ENCODE assay signal across 8 mouse cellular contexts in the genomic region with DNA sequence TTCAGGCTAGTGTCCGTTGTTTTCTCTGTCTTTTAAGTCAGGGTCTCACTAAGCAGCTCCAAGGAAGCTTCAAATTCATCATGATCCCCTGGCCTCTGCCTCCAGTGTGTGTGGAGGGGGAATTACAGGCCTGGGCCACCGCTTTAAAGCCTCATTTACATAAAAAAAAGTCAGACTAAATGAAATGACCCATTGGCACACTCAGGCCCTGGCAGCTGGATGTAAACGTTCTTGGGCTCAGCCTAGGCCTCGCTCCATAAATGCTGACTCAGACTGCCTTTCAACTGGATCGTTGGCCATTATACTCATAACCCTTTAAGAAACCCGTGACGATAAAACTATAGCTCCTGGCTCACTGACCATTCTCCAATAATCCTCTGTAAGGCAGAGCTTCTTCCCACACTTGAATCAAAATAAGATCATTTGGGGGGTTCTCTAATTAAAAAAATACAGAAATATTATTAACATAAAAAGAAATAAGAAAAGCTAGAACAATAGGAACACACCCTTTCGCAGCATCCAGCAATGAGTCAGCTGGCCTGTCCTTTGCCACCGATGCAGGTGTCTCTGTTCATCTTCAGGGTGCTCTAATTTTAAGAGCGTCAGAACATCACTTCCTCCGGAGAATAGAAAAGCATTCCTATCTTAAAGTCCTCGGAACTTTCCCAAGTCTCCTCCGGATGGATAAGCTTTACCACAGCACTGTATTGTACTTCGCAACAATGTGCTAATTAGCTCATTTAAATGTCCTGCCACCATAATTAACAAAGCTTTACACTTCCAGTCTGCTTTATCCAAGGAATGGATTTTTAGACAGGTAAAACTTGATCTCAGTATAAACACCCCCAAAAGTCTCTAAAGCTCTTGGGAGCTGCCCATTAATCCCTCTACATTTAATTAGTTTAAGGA. TPM values are rescaled to one million over a fixed set of nuclear protein-coding genes. Genes with fewer than 3 reads are reported as not detected.
A peak's percentile ranks its signal among the peaks of the same experiment; 100 is the strongest.
DNase-seq lines count a peak whose midpoint lies in the region; ATAC-seq and TF ChIP-seq lines count a peak whose summit lies in the region.

No protein-coding gene starts in this region.

- H3K4me1 ChIP-seq in bone marrow macrophage, adult 2 months (ENCODE audit: control insufficient read depth, insufficient read depth, low read length): peaks cover 12% of the 10 kb centered on the region
- H3K4me1 ChIP-seq in heart, postnatal 0 days (ENCODE audit: control insufficient read depth, insufficient read depth): peaks cover 17% of the 10 kb centered on the region
- H3K4me1 ChIP-seq in liver, embryonic 16.5 days (ENCODE audit: control insufficient read depth, low read depth, low read length): peaks cover 13% of the 10 kb centered on the region

- no peaks in the 10 kb centered on the region for H3K27me3 ChIP-seq in heart, postnatal 0 days (ENCODE audit: control insufficient read depth, insufficient read depth, low read length)
- H3K27me3 ChIP-seq in liver, embryonic 16.5 days (ENCODE audit: control insufficient read depth, insufficient read depth, low read depth, low read length): no peaks in the 10 kb centered on the region

- peak overlapping the region; percentile 99 for H3K9ac ChIP-seq in heart, postnatal 0 days (replicated peaks; ENCODE audit: low read depth, low read length)
- peak overlapping the region; percentile 92 for H3K9ac ChIP-seq in liver, embryonic 16.5 days (ENCODE audit: low read depth, low read length)

- no peak for TF ChIP-seq CTCF in left cerebral cortex, adult 2 months (IDR thresholded peaks at IDR 0.05)
- no peak for TF ChIP-seq CTCF in bone marrow macrophage, adult 2 months (IDR thresholded peaks at IDR 0.05; ENCODE audit: low read depth, low read length)
- TF ChIP-seq CTCF in heart, postnatal 0 days (IDR thresholded peaks at IDR 0.05; ENCODE audit: low read depth): no peak

- intact Hi-C loops in left cerebral cortex, adult 2 months (cut with DNase I): loop anchor here (2.0 kb wide), 1 partner anchor 45 kb away; a partner anchor contains a TSS
- intact Hi-C loops in left cerebral cortex, postnatal 25 days (cut with DNase I): no loop called here
- intact Hi-C loops in gastrocnemius, postnatal 14 days (cut with DNase I; ENCODE audit: low total_unique reads): no loop called here

- H3K4me3 ChIP-seq in left cerebral cortex, adult 2 months: peak overlapping the region; percentile 77
- peak overlapping the region; percentile 82 for H3K4me3 ChIP-seq in bone marrow macrophage, adult 2 months (ENCODE audit: insufficient read depth, low read length)
- H3K4me3 ChIP-seq in heart, postnatal 0 days (ENCODE audit: low read depth, low read length): peak overlapping the region; percentile 99
- H3K4me3 ChIP-seq in liver, embryonic 16.5 days (ENCODE audit: low read depth, low read length): peak overlapping the region; percentile 92

- TF ChIP-seq EP300 in heart, postnatal 0 days (IDR thresholded peaks at IDR 0.05; ENCODE audit: low read depth): no peak

- 0 out of 2 replicates have a peak, but pooled peaks cover 4% of the 10 kb centered on the region for H3K9me3 ChIP-seq in heart, postnatal 0 days (replicated peaks; ENCODE audit: control insufficient read depth, low read length)
- no peaks in the 10 kb centered on the region for H3K9me3 ChIP-seq in liver, embryonic 16.5 days (replicated peaks; ENCODE audit: control insufficient read depth, low read length)

- no peak for ATAC-seq in heart, postnatal 0 days (ENCODE audit: insufficient read depth, low read depth)
- ATAC-seq in liver, embryonic 16.5 days (ENCODE audit: low read depth): no peak

- H3K4me2 ChIP-seq in heart, postnatal 0 days (ENCODE audit: low read depth, low read length): peak overlapping the region; percentile 69
- peak overlapping the region; percentile 80 for H3K4me2 ChIP-seq in liver, embryonic 16.5 days (ENCODE audit: low read depth, low read length)

- 14% methylated on average over 14 of the region's 14 CpGs for WGBS in heart, postnatal 0 days
- WGBS in liver, embryonic 16.5 days (ENCODE audit: insufficient replicate concordance): 36% methylated on average over 14 of the region's 14 CpGs

- H3K36me3 ChIP-seq in heart, postnatal 0 days (replicated peaks; ENCODE audit: control insufficient read depth, insufficient read depth, low read length): peaks cover 26% of the 10 kb centered on the region
- peaks cover 12% of the 10 kb centered on the region for H3K36me3 ChIP-seq in liver, embryonic 16.5 days (ENCODE audit: control insufficient read depth, insufficient read depth)

- no peak for DNase-seq in left cerebral cortex, adult 2 months (ENCODE audit: extremely low spot score in 1 of 2, low spot score in 2 of 2)
- DNase-seq in left cerebral cortex, postnatal 25 days (ENCODE audit: low spot score in 2 of 2): no peak
- DNase-seq in heart, postnatal 0 days (ENCODE audit: low spot score): no peak
- DNase-seq in right cerebral cortex, adult 18-20 months: no peak
- DNase-seq in gastrocnemius, postnatal 14 days: no peak
- no peak for DNase-seq in gastrocnemius, postnatal 10 days

- peak overlapping the region; percentile 84; the same call in 1 of the 2 replicates for H3K27ac ChIP-seq in left cerebral cortex, adult 2 months
- H3K27ac ChIP-seq in bone marrow macrophage, adult 2 months (ENCODE audit: insufficient read depth, low read depth, low read length): peak overlapping the region; percentile 77
- H3K27ac ChIP-seq in heart, postnatal 0 days (ENCODE audit: low read depth): peak overlapping the region; percentile 100
- peak overlapping the region; percentile 95 for H3K27ac ChIP-seq in liver, embryonic 16.5 days (ENCODE audit: low read length)

- TF ChIP-seq POLR2A in bone marrow macrophage, adult 2 months (IDR thresholded peaks at IDR 0.05; ENCODE audit: borderline replicate concordance, low read depth, low read length): no peak

RNA-seq across cellular contexts. Expression of a gene that starts 1.1 kb away (rescaled TPM):
- 10 to 100 TPM; 28.8 to 32.4 TPM for total RNA-seq in left cerebral cortex, adult 2 months (2021)
- total RNA-seq in left cerebral cortex, postnatal 25 days (2021): 10 to 100 TPM; 27.5 to 27.7 TPM
- 55.7 and 58.6 TPM in 2 replicates for polyA plus RNA-seq in bone marrow macrophage, adult 2 months (2012; ENCODE audit: insufficient read depth, insufficient read length, missing spikeins)
- 144 and 267 TPM in 2 replicates for total RNA-seq in heart, postnatal 0 days (2014; rRNA removed; ENCODE audit: low replicate concordance)
- 1,733 and 1,796 TPM in 2 replicates for polyA plus RNA-seq in heart, postnatal 0 days (2015; fragmentation: Nextera tagmentation; extraction: Ambion mirVana)
- 175 and 181 TPM in 2 replicates for polyA plus RNA-seq in liver, embryonic 16.5 days (2015; fragmentation: Nextera tagmentation; extraction: Ambion mirVana)
- 100 to 1,000 TPM; 267 to 388 TPM for total RNA-seq in gastrocnemius, postnatal 14 days (2021)
- total RNA-seq in gastrocnemius, postnatal 10 days (2021): 100 to 1,000 TPM; 339 to 357 TPM

RNA-seq across cellular contexts. Expression of a gene that starts 44.7 kb away (rescaled TPM):
- 10 to 100 TPM; 17.2 to 19.5 TPM for total RNA-seq in left cerebral cortex, adult 2 months (2021)
- total RNA-seq in left cerebral cortex, postnatal 25 days (2021): 10 to 100 TPM; 12.5 to 15.9 TPM
- polyA plus RNA-seq in bone marrow macrophage, adult 2 months (2012; ENCODE audit: insufficient read depth, insufficient read length, missing spikeins): 14.5 and 15.5 TPM in 2 replicates
- 22.5 and 26.6 TPM in 2 replicates for total RNA-seq in heart, postnatal 0 days (2014; rRNA removed; ENCODE audit: low replicate concordance)
- 9.4 and 9.6 TPM in 2 replicates for polyA plus RNA-seq in heart, postnatal 0 days (2015; fragmentation: Nextera tagmentation; extraction: Ambion mirVana)
- polyA plus RNA-seq in liver, embryonic 16.5 days (2015; fragmentation: Nextera tagmentation; extraction: Ambion mirVana): 3.2 and 3.7 TPM in 2 replicates
- total RNA-seq in gastrocnemius, postnatal 14 days (2021): 10 to 100 TPM; 17.2 to 18.8 TPM
- total RNA-seq in gastrocnemius, postnatal 10 days (2021): 10 to 100 TPM; 20.0 to 21.4 TPM
